Mouse (Mus musculus): ENCODE results near the gene Rnf144b.

Rnf144b gene

GRCm38 (mm10) chr13:47213817-47214216, 91.4 kb downstream of the Rnf144b start:
- in situ Hi-C loops (cut with MboI; ENCODE audit: unreplicated experiment in 2 of 2): no loop called here

GRCm38 (mm10) chr13:47214895-47215294, 92.4 kb downstream of the Rnf144b start:
- in situ Hi-C loops (cut with MboI; ENCODE audit: unreplicated experiment in 2 of 2): no loop called here

- in situ Hi-C loops (cut with MboI; ENCODE audit: unreplicated experiment in 2 of 2): no loop called here
These were observed 93.5 kb downstream of the Rnf144b start for GRCm38 (mm10) chr13:47215815-47216585.

- in situ Hi-C loops (cut with MboI; ENCODE audit: unreplicated experiment in 2 of 2): no loop called here
These were observed 94.7 kb downstream of the Rnf144b start for GRCm38 (mm10) chr13:47217107-47217571.

- in situ Hi-C loops (cut with MboI; ENCODE audit: unreplicated experiment in 2 of 2): no loop called here
These were observed 95.9 kb downstream of the Rnf144b start for GRCm38 (mm10) chr13:47218351-47218750.

GRCm38 (mm10) chr13:47220426-47220825, 98.0 kb downstream of the Rnf144b start:
- in situ Hi-C loops (cut with MboI; ENCODE audit: unreplicated experiment in 2 of 2): no loop called here

- in situ Hi-C loops (cut with MboI; ENCODE audit: unreplicated experiment in 2 of 2): no loop called here
These were observed 101.4 kb downstream of the Rnf144b start for GRCm38 (mm10) chr13:47223576-47224538.

- in situ Hi-C loops (cut with MboI; ENCODE audit: unreplicated experiment in 2 of 2): no loop called here
These were observed 102.3 kb downstream of the Rnf144b start for GRCm38 (mm10) chr13:47224648-47225323.

GRCm38 (mm10) chr13:47225324-47225697, 102.9 kb downstream of the Rnf144b start:
- in situ Hi-C loops (cut with MboI; ENCODE audit: unreplicated experiment in 2 of 2): no loop called here

GRCm38 (mm10) chr13:47225802-47226201, 103.3 kb downstream of the Rnf144b start:
- in situ Hi-C loops (cut with MboI; ENCODE audit: unreplicated experiment in 2 of 2): no loop called here

GRCm38 (mm10) chr13:47226521-47226920, 104.1 kb downstream of the Rnf144b start:
- in situ Hi-C loops (cut with MboI; ENCODE audit: unreplicated experiment in 2 of 2): no loop called here

- in situ Hi-C loops (cut with MboI; ENCODE audit: unreplicated experiment in 2 of 2): no loop called here
These were observed 105.7 kb downstream of the Rnf144b start for GRCm38 (mm10) chr13:47228201-47228600.

- in situ Hi-C loops (cut with MboI; ENCODE audit: unreplicated experiment in 2 of 2): no loop called here
These were observed 106.3 kb downstream of the Rnf144b start for GRCm38 (mm10) chr13:47228626-47229190.

- in situ Hi-C loops (cut with MboI; ENCODE audit: unreplicated experiment in 2 of 2): no loop called here
These were observed 109.7 kb downstream of the Rnf144b start for GRCm38 (mm10) chr13:47232163-47232562.

GRCm38 (mm10) chr13:47237376-47237775, 114.9 kb downstream of the Rnf144b start:
- in situ Hi-C loops (cut with MboI; ENCODE audit: unreplicated experiment in 2 of 2): no loop called here

- in situ Hi-C loops (cut with MboI; ENCODE audit: unreplicated experiment in 2 of 2): no loop called here
These were observed 115.7 kb downstream of the Rnf144b start for GRCm38 (mm10) chr13:47238131-47238530.

GRCm38 (mm10) chr13:47243569-47243968, 121.1 kb downstream of the Rnf144b start:
- in situ Hi-C loops (cut with MboI; ENCODE audit: unreplicated experiment in 2 of 2): no loop called here

- in situ Hi-C loops (cut with MboI; ENCODE audit: unreplicated experiment in 2 of 2): no loop called here
These were observed 122.3 kb downstream of the Rnf144b start for GRCm38 (mm10) chr13:47244771-47245170.

GRCm38 (mm10) chr13:47246459-47246858, 124.0 kb downstream of the Rnf144b start:
- in situ Hi-C loops (cut with MboI; ENCODE audit: unreplicated experiment in 2 of 2): no loop called here

GRCm38 (mm10) chr13:47247156-47247800, 124.8 kb downstream of the Rnf144b start:
- in situ Hi-C loops (cut with MboI; ENCODE audit: unreplicated experiment in 2 of 2): no loop called here
